Mouse (Mus musculus): ENCODE results near the gene Ccnb1.
A peak's percentile ranks its signal among the peaks of the same experiment; 100 is the strongest.
"Not testable (repeated sequence)": the region's sequence is repeated elsewhere in the genome, so short reads cannot be mapped to it uniquely, and the experiment has no call there.

Ccnb1 gene

GRCm38 (mm10) chr13:100786414-100786867, at the start of gene Ccnb1:
Gene Ccnb1, minus strand, starts transcription at chr13:100786570.
- DNase-seq (ENCODE audit: low spot score), result peak; percentile 81

GRCm38 (mm10) chr13:100834777-100835176, 48.4 kb upstream of the Ccnb1 start:
- DNase-seq (ENCODE audit: low spot score), result no peak

GRCm38 (mm10) chr13:100833640-100834002, 47.3 kb upstream of the Ccnb1 start:
- no peak for DNase-seq (ENCODE audit: low spot score)

GRCm38 (mm10) chr13:100832741-100833639, 46.6 kb upstream of the Ccnb1 start, which contains the start of gene Slc30a5:
Gene Slc30a5, minus strand, starts transcription at chr13:100833427.
- peak; percentile 99 for DNase-seq (ENCODE audit: low spot score)

- DNase-seq (ENCODE audit: low spot score), result no peak
Observed at GRCm38 (mm10) chr13:100832188-100832587, 45.8 kb upstream of the Ccnb1 start.

- no peak for DNase-seq (ENCODE audit: low spot score)
Observed at GRCm38 (mm10) chr13:100831123-100831522, 44.8 kb upstream of the Ccnb1 start.

- DNase-seq (ENCODE audit: low spot score), result no peak
Observed at GRCm38 (mm10) chr13:100825627-100826410, 39.4 kb upstream of the Ccnb1 start.

GRCm38 (mm10) chr13:100824916-100825315, 38.5 kb upstream of the Ccnb1 start:
- DNase-seq (ENCODE audit: low spot score), result no peak

- no peak for DNase-seq (ENCODE audit: low spot score)
Observed at GRCm38 (mm10) chr13:100824306-100824705, 37.9 kb upstream of the Ccnb1 start.

- DNase-seq (ENCODE audit: low spot score), result no peak
Observed at GRCm38 (mm10) chr13:100823863-100824262, 37.5 kb upstream of the Ccnb1 start.

GRCm38 (mm10) chr13:100814451-100814850, 28.1 kb upstream of the Ccnb1 start:
- DNase-seq (ENCODE audit: low spot score), result no peak

- DNase-seq (ENCODE audit: low spot score), result no peak
Observed at GRCm38 (mm10) chr13:100805776-100806175, 19.4 kb upstream of the Ccnb1 start.

- DNase-seq (ENCODE audit: low spot score), result no peak
Observed at GRCm38 (mm10) chr13:100797171-100797570, 10.8 kb upstream of the Ccnb1 start.

- DNase-seq (ENCODE audit: low spot score), result no peak
Observed at GRCm38 (mm10) chr13:100789083-100789482, 2.7 kb upstream of the Ccnb1 start.

- not testable (repeated sequence) for DNase-seq (ENCODE audit: low spot score)
Observed at GRCm38 (mm10) chr13:100788057-100788456, 1.7 kb upstream of the Ccnb1 start.

- no peak for DNase-seq (ENCODE audit: low spot score)
Observed at GRCm38 (mm10) chr13:100787316-100788010, 1.1 kb upstream of the Ccnb1 start.

- no peak for DNase-seq (ENCODE audit: low spot score)
Observed at GRCm38 (mm10) chr13:100785806-100786413, 460 bp downstream of the Ccnb1 start.

GRCm38 (mm10) chr13:100777491-100777890, 8.9 kb downstream of the Ccnb1 start:
- no peak for DNase-seq (ENCODE audit: low spot score)

GRCm38 (mm10) chr13:100776710-100777109, 9.7 kb downstream of the Ccnb1 start:
- DNase-seq (ENCODE audit: low spot score), result no peak

- DNase-seq (ENCODE audit: low spot score), result no peak
Observed at GRCm38 (mm10) chr13:100776056-100776419, 10.3 kb downstream of the Ccnb1 start.

GRCm38 (mm10) chr13:100775252-100776055, 10.9 kb downstream of the Ccnb1 start, which contains the start of gene Cenph:
Gene Cenph, minus strand, starts transcription at chr13:100775899.
- peak; percentile 77 for DNase-seq (ENCODE audit: low spot score)

All from urinary bladder, postnatal 25 days (tissue).